Comparison of ENCODE assay signal across 9 mouse cellular contexts in the genomic region with DNA sequence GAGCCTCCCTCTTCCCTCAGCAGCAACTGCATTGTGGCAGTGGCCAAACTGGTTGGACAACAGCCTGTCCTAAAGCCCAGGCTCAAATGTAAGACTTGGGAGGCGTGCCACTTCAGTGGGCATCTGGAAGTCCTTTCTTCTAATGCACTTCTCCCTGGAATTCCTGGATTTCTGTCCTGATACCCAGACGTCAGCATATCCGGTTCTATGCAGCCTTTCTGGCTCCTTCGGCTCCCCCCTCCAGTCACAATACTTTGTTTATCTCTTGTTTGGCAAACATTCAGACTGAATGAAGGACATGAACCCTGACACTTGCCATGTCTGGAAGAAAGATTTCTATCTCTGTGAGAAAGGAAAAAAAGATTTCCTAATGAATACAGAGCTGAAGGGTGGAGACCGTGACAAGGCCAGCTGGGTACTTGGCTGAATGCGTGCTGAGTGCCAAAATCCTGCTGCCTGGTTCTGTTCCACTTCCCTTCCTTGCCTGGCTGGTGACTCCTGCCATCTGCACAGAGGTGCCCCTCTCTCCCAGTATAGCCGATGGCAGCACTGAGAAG.
DNase-seq lines count a peak whose midpoint lies in the region; ATAC-seq and TF ChIP-seq lines count a peak whose summit lies in the region.
"Had no signal": no experiment of that assay in that cellular context is flagged by ENCODE, and none has a peak within 500 bp of the region (broad histone marks: within the 10 kb centered on the region; RNA-seq: fewer than 3 reads in every experiment).

No protein-coding gene starts in this region.

- TF ChIP-seq CTCF in layer of hippocampus, adult 2 months (conservative IDR thresholded peaks at IDR 0.05): no peak
- no peak for TF ChIP-seq CTCF in olfactory bulb, adult 2 months (IDR thresholded peaks at IDR 0.05; ENCODE audit: insufficient read depth, low read depth, low read length)

- 31% methylated on average over 7 of the region's 7 CpGs for WGBS in heart, embryonic 10.5 days
- WGBS in kidney, embryonic 16.5 days: 53% methylated on average over 7 of the region's 7 CpGs
- WGBS in olfactory bulb, adult 2 months: 32% methylated on average over 7 of the region's 7 CpGs

- peak overlapping the region; percentile 61; the same call in 1 of the 2 replicates for H3K27ac ChIP-seq in layer of hippocampus, adult 2 months
- peak overlapping the region; percentile 62 for H3K27ac ChIP-seq in heart, embryonic 10.5 days
- peak overlapping the region; percentile 34; the same call in 1 of the 2 replicates for H3K27ac ChIP-seq in kidney, embryonic 16.5 days (ENCODE audit: low read length)
- peak overlapping the region; percentile 79 for H3K27ac ChIP-seq in olfactory bulb, adult 2 months (ENCODE audit: insufficient read depth, low read depth, low read length)

- H3K36me3 ChIP-seq in heart, embryonic 10.5 days: no peaks in the 10 kb centered on the region
- no peaks in the 10 kb centered on the region for H3K36me3 ChIP-seq in kidney, embryonic 16.5 days (ENCODE audit: insufficient read depth, low read length)

- ATAC-seq in kidney, embryonic 16.5 days (ENCODE audit: low FRiP score, low TSS enrichment): peak; percentile 17; the same call in 1 of the 2 replicates

- H3K4me3 ChIP-seq in layer of hippocampus, adult 2 months: no peak overlapping the region
- H3K4me3 ChIP-seq in heart, embryonic 10.5 days: no peak overlapping the region
- no peak overlapping the region for H3K4me3 ChIP-seq in kidney, embryonic 16.5 days (ENCODE audit: low read length)
- no peak overlapping the region for H3K4me3 ChIP-seq in olfactory bulb, adult 2 months (ENCODE audit: insufficient read depth, low read depth, low read length)
- H3K4me3 ChIP-seq: erythroblast, embryonic 14.5 days had no signal

- DNase-seq in layer of hippocampus, adult 2 months (ENCODE audit: low spot score in 2 of 2): no peak
- DNase-seq in layer of hippocampus, adult 11-12 months (ENCODE audit: low spot score): no peak
- peak; percentile 51 for DNase-seq in cerebellum, adult 11-12 months
- peak; percentile 77 for DNase-seq in heart, embryonic 10.5 days (ENCODE audit: low spot score)
- no peak for DNase-seq in frontal cortex, postnatal 14 days (ENCODE audit: low spot score in 2 of 2)
- no peak for DNase-seq in right cerebral cortex, postnatal 25 days

- H3K9ac ChIP-seq in kidney, embryonic 16.5 days (replicated peaks; ENCODE audit: low read length): no peak overlapping the region

- no peak overlapping the region for H3K4me2 ChIP-seq in kidney, embryonic 16.5 days (replicated peaks; ENCODE audit: low read depth, low read length)

- peaks cover 54% of the 10 kb centered on the region for H3K4me1 ChIP-seq in heart, embryonic 10.5 days
- peaks cover 50% of the 10 kb centered on the region for H3K4me1 ChIP-seq in kidney, embryonic 16.5 days (ENCODE audit: insufficient read depth, low read length)
- peaks cover 26% of the 10 kb centered on the region for H3K4me1 ChIP-seq in olfactory bulb, adult 2 months (ENCODE audit: control insufficient read depth, insufficient read depth, low read length)

- H3K9me3 ChIP-seq in heart, embryonic 10.5 days: no peaks in the 10 kb centered on the region
- H3K9me3 ChIP-seq in kidney, embryonic 16.5 days (ENCODE audit: low read length): no peaks in the 10 kb centered on the region

- no peak for TF ChIP-seq POLR2A in olfactory bulb, adult 2 months (IDR thresholded peaks at IDR 0.05; ENCODE audit: insufficient read depth, low read depth, low read length)

- no peaks in the 10 kb centered on the region for H3K27me3 ChIP-seq in heart, embryonic 10.5 days (ENCODE audit: insufficient read depth, poor library complexity, severe bottlenecking)
- no peaks in the 10 kb centered on the region for H3K27me3 ChIP-seq in kidney, embryonic 16.5 days (ENCODE audit: insufficient read depth, low read length)

Comparison
In these comparisons a context has a peak if more than half of its experiments do, and no peak if none do; other contexts are left out.
1. DNase-seq: peak in cerebellum, adult 11-12 months (single experiment) and heart, embryonic 10.5 days (single experiment); none in layer of hippocampus, adult 2 months (0 of 2), layer of hippocampus, adult 11-12 months (single experiment), frontal cortex, postnatal 14 days (0 of 2) and right cerebral cortex, postnatal 25 days (single experiment).
2. Peak in every context shown above with its lines, with median percentiles within 50 percentile points of each other: H3K27ac ChIP-seq.